ENCODE assay signal across 8 mouse cellular contexts in genomic region chr6:135445070-135445469, GRCm38 (mm10).
DNase-seq lines count a peak whose midpoint lies in the region; ATAC-seq and TF ChIP-seq lines count a peak whose summit lies in the region.

No protein-coding gene starts in this region.

- H3K4me2 ChIP-seq in lung, embryonic 14.5 days, result peak overlapping the region; percentile 46
- H3K4me2 ChIP-seq in kidney, postnatal 0 days (ENCODE audit: low read length), result peak overlapping the region; percentile 40; the same call in 1 of the 2 replicates
- H3K4me2 ChIP-seq in neural tube, embryonic 14.5 days (ENCODE audit: low read depth, low read length), result peak overlapping the region; percentile 37

- H3K27me3 ChIP-seq in lung, embryonic 14.5 days (ENCODE audit: insufficient read depth, low read length), result no peaks in the 10 kb centered on the region
- no peaks in the 10 kb centered on the region for H3K27me3 ChIP-seq in kidney, postnatal 0 days (ENCODE audit: insufficient read depth, low read length)
- no peaks in the 10 kb centered on the region for H3K27me3 ChIP-seq in neural tube, embryonic 14.5 days (ENCODE audit: control insufficient read depth, insufficient read depth, low read length)

- WGBS in lung, embryonic 14.5 days, result 25% methylated on average over 8 of the region's 8 CpGs
- WGBS in kidney, postnatal 0 days, result 27% methylated on average over 8 of the region's 8 CpGs
- 21% methylated on average over 8 of the region's 8 CpGs for WGBS in neural tube, embryonic 14.5 days

- ATAC-seq in cerebellum, adult (ENCODE audit: insufficient number of reproducible peaks, low FRiP score, low TSS enrichment), result 0 out of 2 replicates have a peak, but pooled peaks have one; percentile 5
- peak; percentile 50 for ATAC-seq in lung, embryonic 14.5 days (ENCODE audit: insufficient read depth)
- peak; percentile 52 for ATAC-seq in kidney, postnatal 0 days (replicated peaks; ENCODE audit: low FRiP score, low read depth)
- ATAC-seq in neural tube, embryonic 14.5 days (ENCODE audit: low read depth), result peak; percentile 33; the same call in 1 of the 2 replicates

- H3K27ac ChIP-seq in lung, embryonic 14.5 days (ENCODE audit: low read depth), result no peak overlapping the region
- H3K27ac ChIP-seq in kidney, postnatal 0 days, result no peak overlapping the region
- peak overlapping the region; percentile 16 for H3K27ac ChIP-seq in neural tube, embryonic 14.5 days (ENCODE audit: low read depth, low read length)

- H3K4me3 ChIP-seq in lung, embryonic 14.5 days (ENCODE audit: low read depth, low read length), result no peak overlapping the region
- no peak overlapping the region for H3K4me3 ChIP-seq in kidney, postnatal 0 days (replicated peaks; ENCODE audit: low read depth, low read length)
- H3K4me3 ChIP-seq in neural tube, embryonic 14.5 days (ENCODE audit: low read depth, low read length), result no peak overlapping the region

- H3K4me1 ChIP-seq in lung, embryonic 14.5 days (ENCODE audit: insufficient read depth), result no peaks in the 10 kb centered on the region
- H3K4me1 ChIP-seq in kidney, postnatal 0 days (replicated peaks; ENCODE audit: insufficient read depth, low read length), result no peaks in the 10 kb centered on the region; the same call in 1 of the 2 replicates
- peaks cover 9% of the 10 kb centered on the region; the same call in 1 of the 2 replicates for H3K4me1 ChIP-seq in neural tube, embryonic 14.5 days (ENCODE audit: control insufficient read depth, insufficient read depth, low read length)

- DNase-seq in cerebellum, adult 9-10 months, result no peak
- DNase-seq in lung, embryonic 14.5 days, result no peak
- no peak for DNase-seq in lung, postnatal 4 days
- no peak for DNase-seq in kidney, postnatal 0 days (ENCODE audit: low spot score)
- DNase-seq in testis, postnatal 10 days (ENCODE audit: low spot score), result no peak
- no peak for DNase-seq in urinary bladder, postnatal 36 days (ENCODE audit: low spot score in 2 of 2)

- no peak for TF ChIP-seq CTCF in lung, embryonic 14.5 days (IDR thresholded peaks at IDR 0.05; ENCODE audit: low read depth)
- TF ChIP-seq CTCF in kidney, postnatal 0 days (IDR thresholded peaks at IDR 0.05; ENCODE audit: low read depth), result no peak

- no peaks in the 10 kb centered on the region for H3K36me3 ChIP-seq in lung, embryonic 14.5 days (ENCODE audit: insufficient read depth)
- H3K36me3 ChIP-seq in kidney, postnatal 0 days (ENCODE audit: insufficient read depth, low read length), result no peaks in the 10 kb centered on the region
- H3K36me3 ChIP-seq in neural tube, embryonic 14.5 days (ENCODE audit: control insufficient read depth, insufficient read depth, low read length), result no peaks in the 10 kb centered on the region

- no peak overlapping the region for H3K9ac ChIP-seq in lung, embryonic 14.5 days
- no peak overlapping the region for H3K9ac ChIP-seq in kidney, postnatal 0 days (ENCODE audit: low read depth, low read length)
- no peak overlapping the region; the same call in 1 of the 2 replicates for H3K9ac ChIP-seq in neural tube, embryonic 14.5 days (replicated peaks; ENCODE audit: low read depth, low read length)

- H3K9me3 ChIP-seq in lung, embryonic 14.5 days (ENCODE audit: low read depth, low read length), result no peaks in the 10 kb centered on the region
- no peaks in the 10 kb centered on the region for H3K9me3 ChIP-seq in kidney, postnatal 0 days (replicated peaks; ENCODE audit: low read length)
- no peaks in the 10 kb centered on the region for H3K9me3 ChIP-seq in neural tube, embryonic 14.5 days (ENCODE audit: control insufficient read depth, low read length)
